Mouse (Mus musculus) urinary bladder, adult 2 months (tissue): ENCODE measurements around the gene Nt5m. TPM values are rescaled to one million over a fixed set of nuclear protein-coding genes. Genes with fewer than 3 reads are reported as not detected.

Experiments used
- DNase-seq: peaks from one replicate; pipeline ENCODE4 v3.0.0; 2022; ENCODE audit warnings: low spot score
- polyA plus RNA-seq: library from polyadenylated mRNA; depleted of rRNA; stranded (reverse); fragments of >200 nt; gene quantifications from 2 replicates; pipeline ENCODE4 v1.2.3, GENCODE M21; 2012; rRNA removed

Nt5m gene
- polyA plus RNA-seq, 1 experiment = 21.0 TPM

DNA sequence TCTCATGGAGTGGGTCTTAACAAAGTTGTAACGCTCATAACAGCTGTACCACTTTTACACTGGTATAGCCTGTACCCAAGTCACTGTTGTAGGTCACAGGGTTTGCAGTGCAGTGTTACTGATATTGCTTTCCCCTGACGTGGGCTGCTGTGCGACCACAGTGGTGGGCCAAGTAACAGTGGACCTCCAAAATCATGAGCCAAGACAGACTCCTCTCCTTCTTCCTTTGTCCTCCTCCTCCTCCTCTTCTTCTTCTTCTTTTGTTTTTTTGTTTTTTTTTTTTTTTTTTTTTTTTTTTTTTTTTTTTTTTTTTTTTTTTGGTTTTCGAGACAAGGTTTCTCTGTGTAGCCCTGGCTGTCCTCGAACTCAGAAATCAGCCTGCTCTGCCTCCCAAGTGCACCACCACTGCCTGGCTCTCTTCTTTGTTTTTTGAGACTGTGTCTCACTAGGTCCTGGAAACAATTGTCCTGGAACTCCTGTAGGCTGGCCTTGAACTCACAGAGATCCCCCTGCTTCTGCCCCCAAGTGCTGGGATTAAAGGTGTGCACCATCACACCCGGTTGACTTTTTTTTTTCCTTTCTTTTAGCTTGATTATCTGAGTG lies 67.4 kb downstream of the Nt5m start:
- no peak for DNase-seq

DNA sequence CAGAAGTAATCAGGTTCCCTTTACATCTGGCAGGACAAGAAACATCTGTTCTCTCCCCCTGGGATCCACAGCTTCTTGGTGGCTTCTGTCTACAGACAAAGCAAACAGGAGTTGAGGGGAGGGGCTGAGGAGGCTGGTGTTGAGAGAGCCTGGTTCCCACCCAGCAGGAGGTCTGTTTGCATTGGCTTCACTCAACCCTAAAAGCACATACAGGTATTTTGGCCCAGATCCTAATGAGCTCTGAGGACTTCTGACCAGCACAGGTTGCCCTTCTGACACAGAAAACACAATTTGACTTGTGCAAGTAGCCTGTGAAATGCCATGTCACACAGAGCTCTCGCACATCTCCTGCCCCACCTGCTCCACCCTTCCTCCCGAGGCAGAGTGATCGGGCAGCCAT lies 69.2 kb downstream of the Nt5m start:
- no peak for DNase-seq

DNA sequence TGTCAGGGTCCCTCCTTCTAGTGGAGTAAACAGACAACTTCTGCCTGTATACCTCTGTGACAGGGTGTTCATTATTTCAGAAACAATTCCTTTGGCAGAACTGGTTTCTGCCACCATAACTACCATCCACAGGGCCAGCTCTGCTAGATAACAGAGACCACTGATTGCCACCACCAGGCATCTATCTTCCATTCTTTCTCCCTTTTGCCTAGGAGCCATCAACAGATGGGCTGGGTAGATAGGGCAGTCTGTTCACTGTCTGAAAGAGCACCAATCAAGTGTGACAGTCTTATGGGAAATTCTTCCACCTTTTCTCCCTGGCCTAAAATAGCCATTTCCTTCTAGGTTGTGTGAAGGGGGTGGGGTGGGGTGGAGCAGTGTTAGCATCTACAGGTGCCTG lies 71.3 kb downstream of the Nt5m start:
- no peak for DNase-seq

DNA sequence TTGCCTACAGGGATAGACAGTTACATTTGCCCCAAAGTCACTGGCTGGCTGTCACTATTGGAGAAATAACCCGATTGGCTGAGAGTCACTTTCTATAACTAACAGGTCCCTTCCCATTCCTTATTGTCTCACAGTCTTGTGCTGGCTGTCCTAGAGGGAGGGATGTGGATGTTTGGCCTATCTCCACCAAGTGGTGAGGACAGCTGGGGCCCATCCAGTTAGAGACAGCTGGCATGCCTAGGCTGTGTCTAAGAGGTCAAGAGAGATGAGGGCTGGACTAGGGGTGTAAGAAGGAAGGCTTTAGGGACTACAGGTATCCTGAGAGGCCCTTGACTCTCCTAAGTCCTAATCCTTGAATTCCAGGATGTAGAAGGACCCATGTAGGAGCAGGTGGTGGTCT lies 72.3 kb downstream of the Nt5m start:
- no peak for DNase-seq

DNA sequence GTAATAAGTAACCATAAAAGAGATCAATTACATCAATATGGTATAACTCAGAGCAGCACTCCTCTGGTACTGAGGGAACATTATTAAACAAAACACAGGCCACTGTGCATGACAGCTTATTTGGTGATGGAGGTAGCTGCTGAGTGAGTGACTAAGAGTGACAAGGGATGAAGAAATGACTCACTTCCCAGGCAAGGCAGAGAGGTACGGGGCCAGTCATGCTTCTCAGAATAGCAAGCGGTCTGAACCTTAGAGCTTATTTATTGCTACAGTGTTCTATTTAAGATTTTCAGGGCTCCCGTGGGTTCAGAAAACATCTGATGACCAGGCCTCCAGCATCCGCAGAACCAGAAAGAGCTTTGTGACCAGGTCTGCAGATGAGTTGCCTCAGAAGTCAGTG lies 74.5 kb downstream of the Nt5m start:
- no peak for DNase-seq

DNA sequence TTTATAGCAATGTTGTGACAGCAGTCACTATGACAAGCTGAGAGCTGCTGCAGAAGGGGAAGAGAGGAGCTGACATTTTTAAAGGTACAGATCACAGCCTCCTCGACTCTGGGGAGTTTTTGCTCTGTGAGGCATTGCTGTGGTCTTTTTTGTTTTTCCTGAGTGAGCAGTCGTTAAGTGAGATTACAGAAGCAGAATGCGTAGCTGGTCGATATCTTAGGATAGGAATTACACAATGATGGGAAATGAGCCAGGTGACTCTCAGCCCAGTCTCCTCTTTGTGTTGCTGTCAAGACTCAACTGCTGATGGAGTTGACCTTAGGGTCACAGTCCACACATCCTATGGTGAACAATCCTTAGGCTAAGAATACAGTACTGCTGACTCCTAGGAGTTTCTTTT lies 78.8 kb downstream of the Nt5m start:
- DNase-seq = no peak

DNA sequence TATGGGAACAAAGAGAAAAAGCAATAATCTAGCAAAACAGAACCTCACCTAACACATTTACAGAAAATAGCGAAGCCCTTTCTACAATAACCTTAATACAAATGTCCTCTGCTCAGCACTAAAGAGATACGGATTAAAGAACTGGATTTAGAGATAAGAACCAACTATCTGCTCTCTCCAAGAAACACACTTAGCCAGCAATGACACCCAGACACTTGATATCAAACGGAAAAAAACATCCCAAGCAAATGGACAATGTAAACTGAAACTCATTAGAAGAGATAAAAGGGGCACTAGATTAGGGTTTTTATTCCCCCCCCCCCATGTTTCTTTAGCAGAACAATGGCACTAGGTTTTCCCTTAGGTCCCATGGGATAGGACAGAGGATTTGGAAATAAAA lies 80.2 kb downstream of the Nt5m start:
- DNase-seq = no peak

DNA sequence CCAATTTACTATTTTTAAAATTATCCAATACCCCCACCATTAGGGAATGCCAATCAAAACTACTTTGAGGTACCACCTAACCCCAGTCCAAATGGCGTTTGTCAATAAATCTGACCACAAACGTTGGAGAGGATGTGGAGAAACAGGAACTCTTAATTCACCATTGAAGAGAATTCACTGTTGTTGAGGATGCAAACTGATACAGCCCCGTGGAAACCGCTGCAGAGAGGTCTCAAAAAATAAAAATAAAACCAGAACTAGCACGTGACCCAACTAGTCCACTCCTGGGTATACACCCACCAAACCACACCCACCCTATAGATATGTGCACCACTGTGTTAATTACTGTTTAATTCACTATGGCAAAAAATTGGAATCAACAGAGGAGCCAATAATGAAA lies 81.1 kb downstream of the Nt5m start:
- no peak for DNase-seq

DNA sequence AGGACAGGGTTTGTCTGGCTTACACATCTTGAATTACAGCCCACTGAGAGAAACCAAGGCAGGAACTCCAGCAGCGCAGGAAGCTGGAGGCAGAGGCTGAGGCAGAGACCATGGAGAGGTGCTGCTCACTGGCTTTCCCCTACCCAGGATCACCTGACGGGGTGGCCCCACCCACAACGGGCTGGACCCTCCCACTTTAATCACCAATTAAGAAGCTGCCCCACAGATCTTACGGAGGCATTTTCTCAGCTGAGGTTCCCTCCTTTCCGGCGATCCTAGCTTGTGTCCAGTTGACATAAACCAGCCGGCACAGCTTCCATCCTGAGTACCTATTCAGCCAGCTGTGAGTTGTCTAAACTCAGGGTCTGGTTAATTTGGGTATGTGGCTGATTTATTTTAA lies 82.0 kb downstream of the Nt5m start:
- DNase-seq = no peak

DNA sequence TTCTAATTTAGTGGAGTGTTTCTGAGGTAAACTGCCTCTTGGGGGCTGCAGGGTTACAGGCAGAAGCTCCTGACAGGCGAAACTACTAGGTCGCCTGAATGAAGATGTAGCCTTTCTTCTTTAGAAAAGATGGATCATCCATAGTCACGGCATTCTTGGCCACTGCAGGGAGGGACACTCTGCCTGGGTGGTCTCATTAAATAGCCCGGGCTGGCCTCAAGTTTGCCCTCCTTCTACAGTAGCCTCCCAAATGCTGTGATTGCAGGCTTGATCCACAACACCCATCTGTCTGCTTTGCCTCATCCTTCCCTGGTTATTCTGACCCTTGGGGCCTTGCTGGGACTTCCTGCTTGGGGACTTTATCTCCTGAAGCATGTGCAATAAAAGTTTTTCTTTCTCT lies 90.8 kb downstream of the Nt5m start:
- no peak for DNase-seq

Other genes starting within 250 kb of the Nt5m start
- not detected in 2 replicates for gene Olfr223, start 246.2 kb upstream of the Nt5m start, polyA plus RNA-seq
- gene Mprip, start 178.1 kb upstream of the Nt5m start, polyA plus RNA-seq = 136 and 151 TPM in 2 replicates
- gene Pld6, start 51.8 kb upstream of the Nt5m start, polyA plus RNA-seq = 1.2 and 1.5 TPM in 2 replicates
- gene Flcn, start 29.4 kb upstream of the Nt5m start, polyA plus RNA-seq = 42.6 and 48.8 TPM in 2 replicates
- 36.1 and 44.7 TPM in 2 replicates for gene Cops3, start 391 bp downstream of the Nt5m start, polyA plus RNA-seq
- gene Med9, start 108.8 kb downstream of the Nt5m start, polyA plus RNA-seq = 19.9 and 23.0 TPM in 2 replicates
- 3.3 and 4.8 TPM in 2 replicates for gene Rasd1, start 125.5 kb downstream of the Nt5m start, polyA plus RNA-seq
- 4.3 and 5.3 TPM in 2 replicates for gene Pemt, start 207.0 kb downstream of the Nt5m start, polyA plus RNA-seq